Mouse (Mus musculus) hindbrain, embryonic 11.5 days (tissue): ENCODE measurements at regions not wholly inside any gene's neighbourhood (a gene's known extent, or its start where the extent isn't known, plus 50 kb on each side); places are given as distances from the start of the nearest gene placed in this dataset.
"Not testable (repeated sequence)": the region's sequence is repeated elsewhere in the genome, so short reads cannot be mapped to it uniquely, and the experiment has no call there.

Source experiments
- ATAC-seq: fragments of 200-750 bp; cut with Nextera tagmentation; 2 replicates; pipeline ENCODE4 v1.8.0; 2017; ENCODE audit warnings: mild to moderate bottlenecking, moderate TSS enrichment, moderate library complexity; ENCODE audit not compliant: low FRiP score
- DNase-seq: peaks from one replicate; pipeline ENCODE4 v3.0.0-alpha.2; 2015; ENCODE audit warnings: low spot score
- H3K27ac ChIP-seq: fragments of 300-500 bp; sonication (generic); 2 replicates; pipeline ENCODE4 v1.5.1; 2014; ENCODE audit warnings: mild to moderate bottlenecking, low read depth, low read length
- H3K27me3 ChIP-seq: fragments of 300-500 bp; sonication (generic); 2 replicates; pipeline ENCODE4 v1.6.1; 2014; ENCODE audit warnings: mild to moderate bottlenecking, low read length, moderate library complexity, mixed read lengths; ENCODE audit not compliant: control insufficient read depth, insufficient read depth
- H3K36me3 ChIP-seq: fragments of 300-500 bp; sonication (generic); 2 replicates; pipeline ENCODE4 v1.6.1; 2014; ENCODE audit warnings: mild to moderate bottlenecking, low read length, moderate library complexity, mixed read lengths; ENCODE audit not compliant: control insufficient read depth, insufficient read depth
- H3K4me1 ChIP-seq: fragments of 300-500 bp; sonication (generic); replicated peaks from 2 replicates; pipeline ENCODE4 v1.6.1; 2014; ENCODE audit warnings: low read length, mixed read lengths; ENCODE audit not compliant: control insufficient read depth, insufficient read depth
- H3K4me2 ChIP-seq: fragments of 300-500 bp; sonication (generic); replicated peaks from 2 replicates; pipeline ENCODE4 v1.6.1; 2014; ENCODE audit warnings: mild to moderate bottlenecking, low read depth, low read length
- H3K4me3 ChIP-seq: fragments of 300-500 bp; sonication (generic); 2 replicates; pipeline ENCODE4 v1.5.1; 2014; ENCODE audit warnings: low read depth, low read length
- H3K9ac ChIP-seq: fragments of 300-500 bp; sonication (generic); 2 replicates; pipeline ENCODE4 v1.6.1; 2014; ENCODE audit warnings: low read depth, low read length
- H3K9me3 ChIP-seq: fragments of 300-500 bp; sonication (generic); 2 replicates; pipeline ENCODE4 v1.6.1; 2016; ENCODE audit warnings: low read length; ENCODE audit not compliant: control insufficient read depth
- WGBS: fragments of 180-500 bp; shearing (Covaris S2); extraction: QIAGEN DNeasy Blood & Tissue Kit; methylation state at CpG from one replicate; pipeline ENCODE4 v1.1.7; 2014; 5-methylcytosine and 5-hydroxymethylcytosine counted together

DNA sequence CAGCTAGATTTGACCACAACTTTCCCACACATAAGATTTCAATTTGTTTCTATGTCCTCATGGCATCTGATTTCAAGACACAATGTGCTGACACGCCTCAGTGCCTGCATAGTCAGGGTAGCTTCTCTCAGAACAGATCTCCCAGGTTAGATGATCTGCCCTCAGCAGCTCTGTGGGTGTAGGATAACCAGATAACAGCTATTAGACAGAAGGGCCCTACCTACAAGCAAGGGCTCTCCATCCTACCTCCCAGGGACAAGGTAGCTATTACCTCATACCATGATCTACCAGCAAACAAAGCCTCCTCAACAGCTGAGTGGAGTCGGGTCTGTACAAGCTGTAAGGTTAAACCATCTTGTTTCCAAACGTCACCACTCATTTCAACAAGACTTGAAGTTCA is 278.4 kb upstream of the Irx1 start:
- H3K9ac ChIP-seq: no peak overlapping the region
- H3K4me2 ChIP-seq: no peak overlapping the region
- ATAC-seq: no peak
- no peak for DNase-seq
- no peaks in the 10 kb centered on the region for H3K27me3 ChIP-seq
- H3K4me3 ChIP-seq: no peak overlapping the region
- no peak overlapping the region for H3K27ac ChIP-seq
- 72% methylated on average over 3 of the region's 3 CpGs for WGBS
- H3K9me3 ChIP-seq: no peaks in the 10 kb centered on the region
- H3K4me1 ChIP-seq: no peaks in the 10 kb centered on the region
- no peaks in the 10 kb centered on the region for H3K36me3 ChIP-seq

DNA sequence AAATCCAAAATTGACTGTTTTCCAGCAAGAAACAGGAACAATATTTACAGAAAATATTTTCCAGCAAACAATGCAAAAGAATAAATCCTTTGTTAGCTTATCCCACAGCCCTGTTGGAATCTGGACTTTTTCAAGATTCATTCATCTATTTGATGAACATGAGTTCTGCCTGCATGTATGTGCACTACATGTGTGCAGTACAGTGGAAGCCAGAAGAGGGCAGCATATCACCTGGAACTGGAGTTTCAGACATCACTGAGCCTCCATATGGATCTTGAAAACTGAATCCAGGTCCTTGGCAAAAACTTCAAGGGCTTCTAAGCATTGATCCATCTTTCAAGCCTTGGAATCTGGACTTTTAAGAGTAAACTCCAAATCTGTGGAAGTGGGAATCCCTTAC is 286.9 kb upstream of the Irx1 start:
- Histone ChIP-seq H3K36me3 (no peaks in the 10 kb centered on the region), H3K27me3 (no peaks in the 10 kb centered on the region), H3K4me3 (no peak overlapping the region), H3K27ac (no peak overlapping the region), H3K4me1 (no peaks in the 10 kb centered on the region), H3K4me2 (no peak overlapping the region), H3K9ac (no peak overlapping the region), H3K9me3 (no peaks in the 10 kb centered on the region)
- ATAC-seq (no peak), DNase-seq (no peak)

DNA sequence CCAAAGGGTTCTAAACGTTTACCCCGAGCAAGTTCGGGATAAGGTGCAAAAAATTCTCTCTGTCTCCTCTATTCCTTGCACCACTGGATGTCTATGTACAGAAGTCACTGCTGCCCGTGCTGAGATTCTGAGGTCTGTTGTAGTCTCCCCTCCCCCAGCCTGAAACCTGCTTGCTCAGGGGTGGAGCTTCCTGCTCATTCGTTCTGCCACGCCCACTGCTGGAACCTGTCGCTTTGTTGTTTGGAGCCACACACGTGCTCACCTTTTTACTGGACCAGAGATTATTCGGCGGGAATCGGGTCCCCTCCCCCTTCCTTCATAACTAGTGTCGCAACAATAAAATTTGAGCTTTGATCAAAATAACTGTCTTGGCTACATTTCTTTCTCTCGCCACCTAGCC is 289.7 kb upstream of the Irx1 start:
- WGBS: 61% methylated on average over 13 of the region's 13 CpGs
- H3K27me3 ChIP-seq: not testable (repeated sequence)

DNA sequence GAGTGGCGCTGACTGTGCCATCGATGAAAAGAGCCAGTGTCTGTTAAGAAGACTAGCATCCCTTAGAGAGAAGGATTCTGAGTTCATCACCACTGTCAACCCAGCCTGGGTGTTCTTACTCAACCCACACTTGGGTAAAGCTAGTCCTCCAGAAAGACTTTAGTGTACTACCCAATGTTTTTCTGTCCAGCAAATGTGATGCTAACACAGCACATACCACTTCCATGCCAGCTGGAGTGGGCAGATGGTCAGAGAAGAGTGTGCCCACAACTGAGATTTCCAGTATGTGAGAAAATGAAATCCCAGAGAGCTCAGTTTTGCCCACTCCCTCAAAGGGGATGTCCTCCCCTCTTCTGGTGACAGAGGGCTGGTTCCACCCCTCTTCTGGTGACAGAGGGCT is 295.3 kb upstream of the Irx1 start:
- H3K9me3 ChIP-seq: no peaks in the 10 kb centered on the region
- DNase-seq (no peak), ATAC-seq (no peak)
- H3K4me3 ChIP-seq: no peak overlapping the region
- WGBS: 96% methylated on average over 2 of the region's 2 CpGs
- H3K27me3 ChIP-seq: no peaks in the 10 kb centered on the region
- no peaks in the 10 kb centered on the region for H3K4me1 ChIP-seq
- H3K36me3 ChIP-seq: no peaks in the 10 kb centered on the region
- no peak overlapping the region for H3K4me2 ChIP-seq
- H3K9ac ChIP-seq: no peak overlapping the region
- H3K27ac ChIP-seq: no peak overlapping the region

More for the DNA sequence above, 289.7 kb upstream of the Irx1 start:
- H3K4me3 ChIP-seq, H3K27ac ChIP-seq, H3K36me3 ChIP-seq, H3K4me1 ChIP-seq, ATAC-seq, H3K9me3 ChIP-seq, H3K4me2 ChIP-seq, DNase-seq, H3K9ac ChIP-seq: not testable (repeated sequence)

DNA sequence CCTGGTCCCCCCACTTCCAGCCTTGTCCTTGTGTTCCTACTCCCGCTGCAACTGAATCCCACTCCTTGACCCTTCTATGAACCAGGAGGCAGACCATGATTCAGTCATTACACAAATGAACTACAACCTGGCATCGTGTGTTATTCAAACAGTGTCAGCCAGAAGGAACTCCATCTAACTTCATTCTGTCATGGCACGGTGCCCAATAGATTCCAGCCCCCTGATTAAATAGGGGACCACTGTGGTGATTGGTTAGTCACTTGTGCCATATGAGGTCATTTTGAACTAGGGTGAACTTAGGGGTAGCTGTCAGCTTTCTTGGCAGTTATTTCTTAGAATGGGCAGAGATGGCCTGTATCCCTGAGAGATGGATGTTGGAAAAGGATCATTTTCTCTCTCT is 300.9 kb upstream of the Irx1 start:
- no peak for DNase-seq
- 74% methylated on average over 3 of the region's 3 CpGs for WGBS

DNA sequence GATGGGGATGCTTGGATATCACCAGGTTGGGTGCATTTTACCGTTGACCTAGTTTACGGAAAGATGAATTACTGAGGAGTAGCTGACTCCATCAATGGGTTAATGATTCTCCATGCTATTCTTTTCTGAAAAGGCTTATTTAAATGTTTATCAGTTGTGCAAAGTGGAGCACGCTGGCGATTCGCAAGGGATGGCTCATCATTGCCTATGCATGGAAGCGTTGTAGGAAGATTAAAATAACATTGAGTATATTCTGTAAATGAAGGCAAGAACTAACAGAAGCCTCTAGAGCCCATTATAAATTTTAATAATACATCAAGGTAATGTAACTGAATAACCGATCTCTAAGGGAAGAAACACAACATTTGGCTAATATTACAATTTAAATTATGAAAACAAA is 301.6 kb upstream of the Irx1 start:
- no peak for ATAC-seq
- Histone ChIP-seq H3K4me2 (no peak overlapping the region), H3K27me3 (no peaks in the 10 kb centered on the region), H3K9ac (no peak overlapping the region), H3K4me3 (no peak overlapping the region), H3K9me3 (no peaks in the 10 kb centered on the region), H3K4me1 (no peaks in the 10 kb centered on the region), H3K27ac (no peak overlapping the region), H3K36me3 (no peaks in the 10 kb centered on the region)
- WGBS: 72% methylated on average over 7 of the region's 7 CpGs
- no peak for DNase-seq

More for the DNA sequence above, 300.9 kb upstream of the Irx1 start:
- ATAC-seq: no peak
- Histone ChIP-seq H3K27ac (no peak overlapping the region), H3K4me3 (no peak overlapping the region), H3K36me3 (no peaks in the 10 kb centered on the region), H3K27me3 (no peaks in the 10 kb centered on the region), H3K4me2 (no peak overlapping the region), H3K9me3 (no peaks in the 10 kb centered on the region), H3K9ac (no peak overlapping the region), H3K4me1 (no peaks in the 10 kb centered on the region)

DNA sequence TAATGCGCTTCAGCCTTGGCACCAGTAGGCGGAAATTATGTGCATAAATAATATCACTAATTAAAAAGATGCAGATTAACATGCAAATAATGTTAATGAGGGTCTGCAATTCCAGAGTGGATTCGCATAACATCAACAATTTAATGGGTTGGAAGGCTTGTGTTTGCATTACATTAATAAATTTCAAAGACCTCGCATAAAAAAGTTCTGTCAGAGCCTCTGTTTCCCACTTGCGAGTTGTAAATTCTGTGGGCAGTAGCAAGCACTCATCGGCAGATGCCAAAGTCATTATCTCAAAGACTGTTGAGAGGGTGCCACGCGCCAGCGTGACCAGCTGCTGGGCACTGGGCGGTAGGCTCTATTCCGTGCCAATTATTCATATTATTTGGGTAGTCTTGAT is 302.1 kb upstream of the Irx1 start:
- no peak for ATAC-seq

DNA sequence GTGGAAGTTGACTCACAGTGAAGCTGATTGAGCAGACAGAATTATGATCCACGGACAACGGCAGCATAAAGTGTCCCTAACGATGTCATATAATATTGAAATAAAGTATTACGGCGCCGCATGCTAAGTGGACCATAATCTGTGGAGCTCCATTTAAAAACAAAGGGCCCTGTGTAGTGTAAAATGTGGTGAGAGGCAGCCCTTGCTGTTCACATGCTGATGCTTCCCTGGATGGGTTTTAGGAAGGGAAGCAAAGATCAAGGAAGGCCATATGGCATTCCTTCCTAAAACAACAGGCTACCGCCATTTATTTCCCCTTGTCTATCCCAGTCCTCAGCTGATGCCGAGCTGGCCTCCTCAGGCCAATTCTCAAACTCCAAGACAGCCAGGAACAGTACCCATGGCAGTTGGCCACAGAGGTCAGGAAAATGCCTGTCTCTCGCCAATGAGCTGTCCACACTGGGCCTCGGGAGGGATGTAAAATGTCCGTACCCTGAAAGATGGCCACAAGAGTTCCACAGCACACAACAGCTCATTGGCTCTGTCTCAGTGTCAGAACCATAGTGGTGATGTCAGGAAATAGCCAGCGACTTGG is 302.7 kb upstream of the Irx1 start:
- no peaks in the 10 kb centered on the region for H3K4me1 ChIP-seq
- no peak overlapping the region for H3K27ac ChIP-seq
- DNase-seq (no peak), ATAC-seq (no peak)
- H3K9ac ChIP-seq: no peak overlapping the region
- no peak overlapping the region for H3K4me3 ChIP-seq
- H3K9me3 ChIP-seq: no peaks in the 10 kb centered on the region
- no peak overlapping the region for H3K4me2 ChIP-seq
- H3K36me3 ChIP-seq: no peaks in the 10 kb centered on the region
- no peaks in the 10 kb centered on the region for H3K27me3 ChIP-seq
- WGBS: 86% methylated on average over 12 of the region's 12 CpGs

More for the DNA sequence above, 302.1 kb upstream of the Irx1 start:
- no peak overlapping the region for H3K9ac ChIP-seq
- H3K36me3 ChIP-seq: no peaks in the 10 kb centered on the region
- no peaks in the 10 kb centered on the region for H3K9me3 ChIP-seq
- 88% methylated on average over 11 of the region's 11 CpGs for WGBS
- no peak overlapping the region for H3K27ac ChIP-seq
- no peaks in the 10 kb centered on the region for H3K4me1 ChIP-seq
- H3K4me2 ChIP-seq: no peak overlapping the region
- no peak overlapping the region for H3K4me3 ChIP-seq
- DNase-seq: no peak
- H3K27me3 ChIP-seq: no peaks in the 10 kb centered on the region

DNA sequence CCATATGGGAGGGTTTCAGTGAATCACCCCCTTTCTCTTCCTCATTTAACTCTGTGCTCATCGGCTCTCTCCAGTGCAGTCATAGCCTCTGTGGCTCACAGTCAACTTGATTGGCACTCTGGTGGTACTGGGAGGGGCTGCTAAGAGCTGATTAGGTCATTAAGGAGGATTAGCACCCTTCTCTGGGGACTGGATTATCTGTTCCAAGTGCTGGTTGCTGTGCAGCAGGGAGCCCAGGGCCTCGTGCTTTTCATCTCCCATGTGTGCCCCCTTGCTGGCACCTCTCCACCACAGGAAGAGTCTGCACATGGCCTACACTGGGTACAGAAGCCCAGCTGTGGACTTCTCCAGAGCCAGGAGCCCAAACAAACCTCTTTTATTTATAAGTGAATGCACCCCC is 316.8 kb upstream of the Irx1 start:
- ATAC-seq (no peak), DNase-seq (no peak)
- Histone ChIP-seq H3K9me3 (no peaks in the 10 kb centered on the region), H3K9ac (no peak overlapping the region), H3K4me3 (no peak overlapping the region), H3K4me1 (no peaks in the 10 kb centered on the region), H3K36me3 (no peaks in the 10 kb centered on the region), H3K4me2 (no peak overlapping the region), H3K27ac (no peak overlapping the region), H3K27me3 (no peaks in the 10 kb centered on the region)
- WGBS: 62% methylated on average over 2 of the region's 2 CpGs
